14 mouse cellular contexts compared by ENCODE assay signal in the genomic region with DNA sequence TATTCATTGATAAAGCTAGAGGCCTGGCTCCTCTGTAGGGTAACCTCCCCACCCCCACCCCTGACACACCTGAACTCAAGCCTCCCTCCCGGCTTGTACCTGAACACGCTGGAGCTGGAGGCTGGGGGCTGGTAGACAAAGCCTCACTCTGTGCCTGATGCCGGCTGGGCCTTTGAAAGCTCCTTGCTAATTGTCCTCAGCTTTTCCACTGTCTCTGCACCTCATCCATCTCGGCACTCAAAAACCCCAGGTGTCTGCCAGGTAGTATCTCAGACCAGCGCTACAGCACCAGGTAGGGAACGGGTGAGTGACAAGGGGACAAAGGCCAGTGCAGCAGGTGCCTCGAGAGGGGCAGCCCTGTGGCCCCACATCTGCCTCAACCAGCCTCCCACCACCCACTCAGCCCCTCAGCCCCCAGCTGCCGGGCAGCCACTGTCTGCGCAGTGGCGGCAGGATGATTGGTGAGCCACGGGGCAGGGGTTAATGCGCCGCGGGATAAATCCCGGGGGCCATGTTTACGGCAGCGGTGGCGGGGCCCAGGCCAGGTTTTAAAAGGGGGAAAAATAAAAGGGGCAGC. TPM values are rescaled to one million over a fixed set of nuclear protein-coding genes. Genes with fewer than 3 reads are reported as not detected.
DNase-seq lines count a peak whose midpoint lies in the region; ATAC-seq and TF ChIP-seq lines count a peak whose summit lies in the region.
"Had no signal": no experiment of that assay in that cellular context is flagged by ENCODE, and none has a peak within 500 bp of the region (broad histone marks: within the 10 kb centered on the region; RNA-seq: fewer than 3 reads in every experiment).

No protein-coding gene starts in this region.

- H3K9me3 ChIP-seq in forebrain, embryonic 12.5 days: no peaks in the 10 kb centered on the region
- H3K9me3 ChIP-seq in forebrain, postnatal 0 days (ENCODE audit: low read length): no peaks in the 10 kb centered on the region
- no peaks in the 10 kb centered on the region for H3K9me3 ChIP-seq in stomach, embryonic 14.5 days (ENCODE audit: control insufficient read depth, low read depth, low read length)
- H3K9me3 ChIP-seq in stomach, postnatal 0 days (ENCODE audit: control insufficient read depth, low read length): no peaks in the 10 kb centered on the region
- no peaks in the 10 kb centered on the region for H3K9me3 ChIP-seq in midbrain, embryonic 10.5 days (replicated peaks)
- H3K9me3 ChIP-seq: embryonic facial prominence, embryonic 15.5 days had no signal

- WGBS in forebrain, embryonic 12.5 days: 2% methylated on average over 18 of the region's 18 CpGs
- WGBS in forebrain, postnatal 0 days: 16% methylated on average over 18 of the region's 18 CpGs
- 4% methylated on average over 18 of the region's 18 CpGs for WGBS in stomach, embryonic 14.5 days
- WGBS in stomach, postnatal 0 days: 24% methylated on average over 18 of the region's 18 CpGs
- 7% methylated on average over 18 of the region's 18 CpGs for WGBS in midbrain, embryonic 10.5 days

- no peak overlapping the region for H3K4me3 ChIP-seq in forebrain, embryonic 12.5 days (replicated peaks)
- H3K4me3 ChIP-seq in forebrain, postnatal 0 days (ENCODE audit: low read depth, low read length): no peak overlapping the region
- no peak overlapping the region for H3K4me3 ChIP-seq in stomach, embryonic 14.5 days (ENCODE audit: low read depth, low read length)
- H3K4me3 ChIP-seq in stomach, postnatal 0 days (ENCODE audit: low read depth, low read length): no peak overlapping the region
- peak overlapping the region; percentile 20 for H3K4me3 ChIP-seq in midbrain, embryonic 10.5 days
- H3K4me3 ChIP-seq: embryonic facial prominence, embryonic 15.5 days; left cerebral cortex, adult 2 months had no signal

- no peak overlapping the region; the same call in 1 of the 2 replicates for H3K9ac ChIP-seq in forebrain, embryonic 12.5 days
- no peak overlapping the region for H3K9ac ChIP-seq in forebrain, postnatal 0 days
- no peak overlapping the region for H3K9ac ChIP-seq in stomach, embryonic 14.5 days (replicated peaks; ENCODE audit: low read depth, low read length)
- H3K9ac ChIP-seq in stomach, postnatal 0 days (ENCODE audit: low read length): no peak overlapping the region
- H3K9ac ChIP-seq: embryonic facial prominence, embryonic 15.5 days; liver, embryonic 14.5 days had no signal

- no peak for TF ChIP-seq CTCF in forebrain, postnatal 0 days (IDR thresholded peaks at IDR 0.05; ENCODE audit: low read depth)
- TF ChIP-seq CTCF in stomach, postnatal 0 days (IDR thresholded peaks at IDR 0.05; ENCODE audit: low read depth): no peak

- H3K27me3 ChIP-seq in forebrain, embryonic 12.5 days: peaks cover 68% of the 10 kb centered on the region
- no peaks in the 10 kb centered on the region for H3K27me3 ChIP-seq in forebrain, postnatal 0 days (ENCODE audit: insufficient read depth, low read length)
- no peaks in the 10 kb centered on the region for H3K27me3 ChIP-seq in stomach, embryonic 14.5 days (ENCODE audit: control insufficient read depth, insufficient read depth, low read length)
- no peaks in the 10 kb centered on the region for H3K27me3 ChIP-seq in stomach, postnatal 0 days (ENCODE audit: control insufficient read depth, insufficient read depth, low read length)
- H3K27me3 ChIP-seq in midbrain, embryonic 10.5 days (ENCODE audit: low read depth, poor library complexity, severe bottlenecking): peaks cover 96% of the 10 kb centered on the region

- no peaks in the 10 kb centered on the region for H3K36me3 ChIP-seq in forebrain, embryonic 12.5 days (replicated peaks)
- no peaks in the 10 kb centered on the region for H3K36me3 ChIP-seq in forebrain, postnatal 0 days (ENCODE audit: insufficient read depth)
- no peaks in the 10 kb centered on the region for H3K36me3 ChIP-seq in stomach, embryonic 14.5 days (ENCODE audit: control insufficient read depth, insufficient read depth, low read length)
- no peaks in the 10 kb centered on the region for H3K36me3 ChIP-seq in stomach, postnatal 0 days (ENCODE audit: control insufficient read depth, insufficient read depth, low read length)
- no peaks in the 10 kb centered on the region for H3K36me3 ChIP-seq in midbrain, embryonic 10.5 days
- H3K36me3 ChIP-seq: embryonic facial prominence, embryonic 15.5 days had no signal

- H3K27ac ChIP-seq in forebrain, embryonic 12.5 days: no peak overlapping the region
- no peak overlapping the region for H3K27ac ChIP-seq in forebrain, postnatal 0 days (ENCODE audit: low read depth, low read length)
- no peak overlapping the region for H3K27ac ChIP-seq in stomach, embryonic 14.5 days (ENCODE audit: low read length)
- H3K27ac ChIP-seq in stomach, postnatal 0 days (replicated peaks): no peak overlapping the region
- H3K27ac ChIP-seq in midbrain, embryonic 10.5 days (replicated peaks): peak overlapping the region; percentile 53
- H3K27ac ChIP-seq: embryonic facial prominence, embryonic 15.5 days; left cerebral cortex, adult 2 months; liver, embryonic 14.5 days had no signal

- peaks cover 69% of the 10 kb centered on the region for H3K4me1 ChIP-seq in forebrain, embryonic 12.5 days
- peaks cover 5% of the 10 kb centered on the region for H3K4me1 ChIP-seq in forebrain, postnatal 0 days (ENCODE audit: insufficient read depth)
- H3K4me1 ChIP-seq in stomach, embryonic 14.5 days (ENCODE audit: control insufficient read depth, insufficient read depth, low read length): peaks cover 34% of the 10 kb centered on the region
- 0 out of 2 replicates have a peak, but pooled peaks cover 3% of the 10 kb centered on the region for H3K4me1 ChIP-seq in stomach, postnatal 0 days (replicated peaks; ENCODE audit: control insufficient read depth, insufficient read depth)
- peaks cover 65% of the 10 kb centered on the region for H3K4me1 ChIP-seq in midbrain, embryonic 10.5 days

- no peak for DNase-seq in forebrain, postnatal 0 days
- no peak for DNase-seq in stomach, postnatal 0 days (ENCODE audit: low spot score)
- no peak for DNase-seq in midbrain, embryonic 10.5 days (ENCODE audit: low spot score)
- DNase-seq in yolk sac, embryonic 10.5 days (ENCODE audit: low spot score): peak; percentile 44
- DNase-seq in adrenal gland, postnatal 25 days: no peak
- no peak for DNase-seq in adrenal gland, adult 2 months
- DNase-seq: adrenal gland, adult 8-10 months; cerebellum, adult 11-12 months; gastrocnemius, postnatal 25 days had no signal

- no peak for ATAC-seq in forebrain, embryonic 12.5 days (ENCODE audit: low FRiP score)
- no peak for ATAC-seq in forebrain, postnatal 0 days
- ATAC-seq in stomach, embryonic 14.5 days (ENCODE audit: insufficient number of reproducible peaks, insufficient read depth, low FRiP score, low read depth): no peak
- no peak for ATAC-seq in stomach, postnatal 0 days (ENCODE audit: low FRiP score, low TSS enrichment)

- peak overlapping the region; percentile 19; the same call in 1 of the 2 replicates for H3K4me2 ChIP-seq in forebrain, embryonic 12.5 days
- H3K4me2 ChIP-seq in forebrain, postnatal 0 days (ENCODE audit: low read depth): no peak overlapping the region
- H3K4me2 ChIP-seq in stomach, embryonic 14.5 days (replicated peaks; ENCODE audit: low read depth, low read length): 0 out of 2 replicates have a peak overlapping the region, but pooled peaks have one; percentile 12
- no peak overlapping the region for H3K4me2 ChIP-seq in stomach, postnatal 0 days (replicated peaks; ENCODE audit: low read depth)
- H3K4me2 ChIP-seq: embryonic facial prominence, embryonic 15.5 days had no signal

- no peak for TF ChIP-seq EP300 in stomach, postnatal 0 days (optimal IDR thresholded peaks at IDR 0.05)

RNA-seq across cellular contexts. Expression of a gene that starts 20.3 kb away (rescaled TPM):
- polyA plus RNA-seq in forebrain, embryonic 12.5 days (2016; fragmentation: Nextera tagmentation; extraction: Ambion mirVana): 220 and 238 TPM in 2 replicates
- 248 and 252 TPM in 2 replicates for total RNA-seq in forebrain, postnatal 0 days (2014; rRNA removed)
- polyA plus RNA-seq in forebrain, postnatal 0 days (2015; fragmentation: Nextera tagmentation; extraction: Ambion mirVana): 286 and 290 TPM in 2 replicates
- polyA plus RNA-seq in stomach, embryonic 14.5 days (2014; fragmentation: Nextera tagmentation; extraction: Ambion mirVana): 222 and 238 TPM in 2 replicates
- polyA plus RNA-seq in stomach, postnatal 0 days (2015; fragmentation: Nextera tagmentation; extraction: Ambion mirVana): 121 and 126 TPM in 2 replicates
- 274 and 293 TPM in 2 replicates for polyA plus RNA-seq in midbrain, embryonic 10.5 days (2016; fragmentation: Nextera tagmentation; extraction: Ambion mirVana)
- total RNA-seq in adrenal gland, postnatal 25 days (2021): 102 and 132 TPM in 2 replicates
- 100 to 1,000 TPM; 130 to 138 TPM for total RNA-seq in adrenal gland, adult 2 months (2021)
- 139 and 141 TPM in 2 replicates for polyA plus RNA-seq in adrenal gland, adult 2 months (2012; rRNA removed)

RNA-seq across cellular contexts. Expression of a gene that starts 31.6 kb away (rescaled TPM):
- 781 and 789 TPM in 2 replicates for polyA plus RNA-seq in forebrain, embryonic 12.5 days (2016; fragmentation: Nextera tagmentation; extraction: Ambion mirVana)
- total RNA-seq in forebrain, postnatal 0 days (2014; rRNA removed): 735 and 828 TPM in 2 replicates
- 1,247 and 1,523 TPM in 2 replicates for polyA plus RNA-seq in forebrain, postnatal 0 days (2015; fragmentation: Nextera tagmentation; extraction: Ambion mirVana)
- 1,044 and 1,144 TPM in 2 replicates for polyA plus RNA-seq in stomach, embryonic 14.5 days (2014; fragmentation: Nextera tagmentation; extraction: Ambion mirVana)
- polyA plus RNA-seq in stomach, postnatal 0 days (2015; fragmentation: Nextera tagmentation; extraction: Ambion mirVana): 1,651 and 1,766 TPM in 2 replicates
- polyA plus RNA-seq in midbrain, embryonic 10.5 days (2016; fragmentation: Nextera tagmentation; extraction: Ambion mirVana): 895 and 900 TPM in 2 replicates
- total RNA-seq in adrenal gland, postnatal 25 days (2021): 781 and 926 TPM in 2 replicates
- 1,000 to 10,000 TPM; 1,087 to 1,191 TPM for total RNA-seq in adrenal gland, adult 2 months (2021)
- polyA plus RNA-seq in adrenal gland, adult 2 months (2012; rRNA removed): 2,774 and 3,841 TPM in 2 replicates

RNA-seq across cellular contexts. Expression of a gene that starts 55.2 kb away (rescaled TPM):
- 90.0 and 92.2 TPM in 2 replicates for polyA plus RNA-seq in forebrain, embryonic 12.5 days (2016; fragmentation: Nextera tagmentation; extraction: Ambion mirVana)
- total RNA-seq in forebrain, postnatal 0 days (2014; rRNA removed): 48.5 and 57.7 TPM in 2 replicates
- 34.7 and 44.0 TPM in 2 replicates for polyA plus RNA-seq in forebrain, postnatal 0 days (2015; fragmentation: Nextera tagmentation; extraction: Ambion mirVana)
- 59.4 and 59.6 TPM in 2 replicates for polyA plus RNA-seq in stomach, embryonic 14.5 days (2014; fragmentation: Nextera tagmentation; extraction: Ambion mirVana)
- polyA plus RNA-seq in stomach, postnatal 0 days (2015; fragmentation: Nextera tagmentation; extraction: Ambion mirVana): 20.1 and 20.5 TPM in 2 replicates
- polyA plus RNA-seq in midbrain, embryonic 10.5 days (2016; fragmentation: Nextera tagmentation; extraction: Ambion mirVana): 105 and 107 TPM in 2 replicates
- total RNA-seq in adrenal gland, postnatal 25 days (2021): 33.1 and 34.2 TPM in 2 replicates
- 10 to 100 TPM; 18.5 to 19.9 TPM for total RNA-seq in adrenal gland, adult 2 months (2021)
- polyA plus RNA-seq in adrenal gland, adult 2 months (2012; rRNA removed): 18.0 and 19.9 TPM in 2 replicates

Comparison
In these comparisons a context has a peak if more than half of its experiments do, and no peak if none do; other contexts are left out.
1. H3K4me2 ChIP-seq: peak in forebrain, embryonic 12.5 days (single experiment) and stomach, embryonic 14.5 days (single experiment); none in forebrain, postnatal 0 days (single experiment) and stomach, postnatal 0 days (single experiment).